Mouse (Mus musculus) liver, embryonic 11.5 days (tissue): ENCODE results near the gene Ranbp17. TPM values are rescaled to one million over a fixed set of nuclear protein-coding genes. Genes with fewer than 3 reads are reported as not detected.

Source experiments
- ATAC-seq: fragments of 200-750 bp; cut with Nextera tagmentation; replicated peaks from 2 replicates; pipeline ENCODE4 v1.8.0; 2017; ENCODE audit warnings: moderate number of reproducible peaks, mild to moderate bottlenecking, moderate TSS enrichment, moderate library complexity; ENCODE audit not compliant: low FRiP score
- DNase-seq: peaks from one replicate; pipeline ENCODE4 v3.0.0-alpha.2; 2017; ENCODE audit warnings: low spot score
- H3K27ac ChIP-seq: fragments of 300-500 bp; sonication (generic); 2 replicates; pipeline ENCODE4 v1.5.1; 2014; ENCODE audit warnings: mild to moderate bottlenecking, low read depth, low read length, control low read depth
- H3K27me3 ChIP-seq: fragments of 300-500 bp; sonication (generic); replicated peaks from 2 replicates; pipeline ENCODE4 v1.6.1; 2014; ENCODE audit warnings: low read length, mixed read lengths; ENCODE audit not compliant: control insufficient read depth, insufficient read depth
- H3K36me3 ChIP-seq: fragments of 300-500 bp; sonication (generic); 2 replicates; pipeline ENCODE4 v1.6.1; 2014; ENCODE audit warnings: mild to moderate bottlenecking, low read length, moderate library complexity, mixed read lengths; ENCODE audit not compliant: control insufficient read depth, insufficient read depth
- H3K4me1 ChIP-seq: fragments of 300-500 bp; sonication (generic); replicated peaks from 2 replicates; pipeline ENCODE4 v1.6.1; 2014; ENCODE audit warnings: low read length, mixed read lengths; ENCODE audit not compliant: control insufficient read depth, insufficient read depth
- H3K4me2 ChIP-seq: fragments of 300-500 bp; sonication (generic); 2 replicates; pipeline ENCODE4 v1.6.1; 2014; ENCODE audit warnings: mild to moderate bottlenecking, control low read depth, moderate library complexity
- H3K4me3 ChIP-seq: fragments of 300-500 bp; sonication (generic); 2 replicates; pipeline ENCODE4 v1.5.1; 2014; ENCODE audit warnings: low read depth, low read length, control low read depth
- H3K9ac ChIP-seq: fragments of 300-500 bp; sonication (generic); 2 replicates; pipeline ENCODE4 v1.6.1; 2014; ENCODE audit warnings: low read depth, low read length, control low read depth
- H3K9me3 ChIP-seq: fragments of 300-500 bp; sonication (generic); 2 replicates; pipeline ENCODE4 v1.6.1; 2016; ENCODE audit warnings: low read length, inconsistent platforms, mixed read lengths; ENCODE audit not compliant: control insufficient read depth
- WGBS: fragments of 180-500 bp; shearing (Covaris S2); extraction: QIAGEN DNeasy Blood & Tissue Kit; methylation state at CpG from one replicate; pipeline ENCODE4 v1.1.7; 2014; 5-methylcytosine and 5-hydroxymethylcytosine counted together
- polyA plus RNA-seq: library from polyadenylated mRNA; unstranded; fragments of >200 nt; fragmentation: Nextera tagmentation; extraction: Ambion mirVana; gene quantifications from 2 replicates; pipeline ENCODE4 v1.2.1, GENCODE M21; 2014

Gene Ranbp17
- polyA plus RNA-seq, 1 experiment from 2014 or later = 8.5 TPM

GRCm38 (mm10) chr11:33170489-33170888, 343.1 kb downstream of the Ranbp17 start:
- H3K4me3 ChIP-seq = no peak overlapping the region
- H3K4me1 ChIP-seq = no peaks in the 10 kb centered on the region
- H3K4me2 ChIP-seq = no peak overlapping the region
- no peak overlapping the region for H3K9ac ChIP-seq
- WGBS = 10% methylated on average over 9 of the region's 9 CpGs
- H3K27ac ChIP-seq = no peak overlapping the region
- no peak for DNase-seq
- no peaks in the 10 kb centered on the region for H3K9me3 ChIP-seq
- H3K27me3 ChIP-seq = peaks cover 17% of the 10 kb centered on the region
- no peaks in the 10 kb centered on the region for H3K36me3 ChIP-seq
- no peak for ATAC-seq

GRCm38 (mm10) chr11:33162998-33163506, 350.5 kb downstream of the Ranbp17 start, which contains the start of gene Npm1:
Gene Npm1 (minus strand): TSS chr11:33163206.
- Histone ChIP-seq H3K4me1 (peaks cover 5% of the 10 kb centered on the region; the same call in 1 of the 2 replicates), H3K27ac (peak within 1 kb of the TSS; percentile 92), H3K9ac (peak within 1 kb of the TSS; percentile 99), H3K27me3 (0 out of 2 replicates have a peak, but pooled peaks cover 3% of the 10 kb centered on the region), H3K9me3 (no peaks in the 10 kb centered on the region), H3K36me3 (peaks cover 10% of the 10 kb centered on the region), H3K4me2 (peak within 1 kb of the TSS; percentile 78), H3K4me3 (peak within 1 kb of the TSS; percentile 98)
- 3% methylated on average over 49 of the region's 49 CpGs for WGBS
- ATAC-seq (peak; percentile 92), DNase-seq (peak; percentile 99)

GRCm38 (mm10) chr11:33162211-33162997, 351.1 kb downstream of the Ranbp17 start:
- H3K9ac ChIP-seq = peak overlapping the region; percentile 99
- H3K4me2 ChIP-seq = peak overlapping the region; percentile 78
- DNase-seq = peak; percentile 76
- H3K27me3 ChIP-seq = 0 out of 2 replicates have a peak, but pooled peaks cover 1% of the 10 kb centered on the region
- peak; percentile 56 for ATAC-seq
- H3K4me1 ChIP-seq = peaks cover 5% of the 10 kb centered on the region; the same call in 1 of the 2 replicates
- H3K4me3 ChIP-seq = peak overlapping the region; percentile 98
- WGBS = 2% methylated on average over 53 of the region's 53 CpGs
- peak overlapping the region; percentile 89 for H3K27ac ChIP-seq
- H3K36me3 ChIP-seq = peaks cover 16% of the 10 kb centered on the region
- no peaks in the 10 kb centered on the region for H3K9me3 ChIP-seq

Other genes with a start within 250 kb of the Ranbp17 start
- not detected in 2 replicates for gene Gm12117, start 237.0 kb downstream of the Ranbp17 start, polyA plus RNA-seq
- 0.83 and 1.5 TPM in 2 replicates for gene Gabrp, start 65.2 kb upstream of the Ranbp17 start, polyA plus RNA-seq
- not detected in 2 replicates for gene D130052B06Rik, start 85.6 kb upstream of the Ranbp17 start, polyA plus RNA-seq